Mouse (Mus musculus) midbrain, embryonic 13.5 days (tissue): Measurements from ENCODE around the gene C2cd4d. TPM values are rescaled to one million over a fixed set of nuclear protein-coding genes. Genes with fewer than 3 reads are reported as not detected.
A peak's percentile ranks its signal among the peaks of the same experiment; 100 is the strongest.

ENCODE experiments used
- ATAC-seq: fragments of 200-750 bp; cut with Nextera tagmentation; 2 replicates; pipeline ENCODE4 v1.8.0; 2017; ENCODE audit warnings: mild to moderate bottlenecking, moderate TSS enrichment, moderate library complexity
- H3K27ac ChIP-seq: fragments of 300-500 bp; sonication (generic); 2 replicates; pipeline ENCODE4 v1.5.1; 2015; ENCODE audit warnings: inconsistent platforms, mild to moderate bottlenecking, moderate library complexity
- H3K27me3 ChIP-seq: fragments of 300-500 bp; sonication (generic); 2 replicates; pipeline ENCODE4 v1.6.1; 2015; ENCODE audit warnings: mild to moderate bottlenecking, inconsistent platforms
- H3K36me3 ChIP-seq: fragments of 300-500 bp; sonication (generic); 2 replicates; pipeline ENCODE4 v1.6.1; 2015; ENCODE audit warnings: mild to moderate bottlenecking, inconsistent platforms
- H3K4me1 ChIP-seq: fragments of 300-500 bp; sonication (generic); replicated peaks from 2 replicates; pipeline ENCODE4 v1.6.1; 2015; ENCODE audit warnings: inconsistent platforms
- H3K4me2 ChIP-seq: fragments of 300-500 bp; sonication (generic); replicated peaks from 2 replicates; pipeline ENCODE4 v1.6.1; 2015; ENCODE audit warnings: moderate library complexity, mild to moderate bottlenecking, inconsistent platforms
- H3K4me3 ChIP-seq: fragments of 300-500 bp; sonication (generic); replicated peaks from 2 replicates; pipeline ENCODE4 v1.5.1; 2015; ENCODE audit warnings: mild to moderate bottlenecking, inconsistent platforms
- H3K9ac ChIP-seq: fragments of 300-500 bp; sonication (generic); replicated peaks from 2 replicates; pipeline ENCODE4 v1.6.1; 2015; ENCODE audit warnings: mild to moderate bottlenecking, inconsistent platforms
- H3K9me3 ChIP-seq: fragments of 300-500 bp; sonication (generic); 2 replicates; pipeline ENCODE4 v1.6.1; 2016; ENCODE audit warnings: mild to moderate bottlenecking, inconsistent platforms
- WGBS: fragments of 180-500 bp; shearing (Covaris S2); methylation state at CpG from one replicate; pipeline ENCODE4 v1.1.7; 2015; 5-methylcytosine and 5-hydroxymethylcytosine counted together
- polyA plus RNA-seq: library from polyadenylated mRNA; unstranded; fragments of >200 nt; fragmentation: Nextera tagmentation; extraction: Ambion mirVana; gene quantifications from 2 replicates; pipeline ENCODE4 v1.2.1, GENCODE M21; 2015

The C2cd4d gene
- polyA plus RNA-seq, 1 experiment from 2014 or later = 2.2 TPM

DNA sequence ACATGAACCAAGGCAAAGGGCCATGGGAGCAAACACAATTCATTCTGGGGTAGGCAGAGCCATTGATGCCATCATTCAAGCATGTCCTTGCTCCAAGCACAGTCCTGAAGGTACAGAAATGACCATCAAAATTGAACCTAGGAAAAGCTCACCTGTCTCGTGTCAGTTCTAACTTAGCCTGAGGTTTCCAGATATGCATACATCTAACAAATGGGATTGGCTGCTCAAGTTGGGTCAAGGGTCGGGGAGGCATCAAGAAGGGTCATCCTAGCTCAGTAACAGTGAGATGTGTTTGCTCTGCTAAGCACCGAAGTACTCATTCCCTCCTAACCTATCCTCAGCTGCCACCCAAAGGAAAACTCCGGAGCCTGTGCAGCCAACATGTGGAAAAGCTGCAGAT lies 34.6 kb downstream of the C2cd4d start:
- 87% methylated on average over 4 of the region's 4 CpGs for WGBS
- no peaks in the 10 kb centered on the region for H3K36me3 ChIP-seq
- no peak overlapping the region for H3K27ac ChIP-seq
- peaks cover 20% of the 10 kb centered on the region for H3K4me1 ChIP-seq
- no peak overlapping the region for H3K4me2 ChIP-seq
- no peaks in the 10 kb centered on the region for H3K9me3 ChIP-seq
- ATAC-seq = no peak
- no peak overlapping the region for H3K4me3 ChIP-seq
- H3K27me3 ChIP-seq = peaks cover 22% of the 10 kb centered on the region
- H3K9ac ChIP-seq = no peak overlapping the region

DNA sequence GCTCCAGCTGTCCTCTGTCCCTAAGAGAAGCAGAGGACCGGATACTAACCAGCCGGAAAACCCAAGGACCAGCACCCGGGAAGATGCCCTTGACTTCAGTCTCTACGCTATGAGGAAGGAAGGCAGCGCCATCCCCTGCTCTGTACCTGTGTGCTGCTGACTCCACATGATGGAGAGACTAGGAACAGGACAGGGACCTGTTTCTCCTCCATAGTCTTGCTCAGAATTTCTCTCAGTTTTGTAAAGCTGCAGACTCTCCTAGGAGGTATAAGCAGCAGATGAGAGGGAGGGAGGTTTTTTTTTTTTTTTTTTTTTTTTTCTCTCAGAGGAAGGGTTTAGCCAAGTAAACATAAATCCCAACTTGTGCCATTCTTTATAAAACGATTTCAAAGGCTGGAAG lies 36.0 kb downstream of the C2cd4d start, which contains the start of gene Lingo4:
TSS of gene Lingo4 (plus strand) at position 301 of the 400 bp plus-strand sequence.
- 77% methylated on average over 6 of the region's 6 CpGs for WGBS
- peak within 1 kb of the TSS; percentile 42 for H3K4me3 ChIP-seq
- H3K9ac ChIP-seq = peak within 1 kb of the TSS; percentile 70
- H3K27ac ChIP-seq = no peak within 1 kb of the TSS; the same call in 1 of the 2 replicates
- H3K36me3 ChIP-seq = no peaks in the 10 kb centered on the region
- peaks cover 25% of the 10 kb centered on the region for H3K27me3 ChIP-seq
- peaks cover 20% of the 10 kb centered on the region for H3K4me1 ChIP-seq
- ATAC-seq = no peak
- no peaks in the 10 kb centered on the region for H3K9me3 ChIP-seq
- H3K4me2 ChIP-seq = peak within 1 kb of the TSS; percentile 70

DNA sequence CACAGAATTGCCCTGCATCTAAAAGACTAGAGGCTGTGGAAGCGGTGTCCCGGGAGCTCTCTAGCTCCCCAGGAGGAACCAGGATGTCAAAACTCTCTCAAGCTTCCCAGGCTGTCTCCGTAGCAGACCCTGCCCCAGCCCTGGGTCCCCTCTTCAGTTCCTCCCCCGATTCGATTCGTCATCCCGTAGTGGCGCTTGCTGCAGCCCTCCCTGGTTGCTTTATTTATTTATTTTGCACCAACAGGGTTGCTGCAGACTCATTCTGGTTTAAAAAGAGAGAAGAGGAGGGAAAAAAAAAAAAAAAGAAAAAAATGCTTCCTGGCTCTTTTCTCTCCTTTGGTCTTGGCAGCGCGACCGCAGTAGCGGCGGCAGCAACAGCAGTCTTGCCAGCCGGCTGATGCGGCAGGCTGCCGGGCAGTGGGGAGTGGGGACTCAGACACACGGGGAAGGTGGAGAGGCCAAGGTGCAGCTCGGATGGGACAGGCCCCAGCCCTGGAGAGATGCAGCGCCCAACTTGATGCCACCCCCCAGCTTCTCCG lies 36.8 kb downstream of the C2cd4d start:
- H3K4me3 ChIP-seq = peak overlapping the region; percentile 42
- H3K27ac ChIP-seq = no peak overlapping the region; the same call in 1 of the 2 replicates
- H3K4me2 ChIP-seq = peak overlapping the region; percentile 70
- peaks cover 29% of the 10 kb centered on the region for H3K27me3 ChIP-seq
- peak overlapping the region; percentile 70 for H3K9ac ChIP-seq
- 3% methylated on average over 20 of the region's 20 CpGs for WGBS
- no peaks in the 10 kb centered on the region for H3K9me3 ChIP-seq
- peaks cover 20% of the 10 kb centered on the region for H3K4me1 ChIP-seq
- ATAC-seq = peak; percentile 78
- no peaks in the 10 kb centered on the region for H3K36me3 ChIP-seq

DNA sequence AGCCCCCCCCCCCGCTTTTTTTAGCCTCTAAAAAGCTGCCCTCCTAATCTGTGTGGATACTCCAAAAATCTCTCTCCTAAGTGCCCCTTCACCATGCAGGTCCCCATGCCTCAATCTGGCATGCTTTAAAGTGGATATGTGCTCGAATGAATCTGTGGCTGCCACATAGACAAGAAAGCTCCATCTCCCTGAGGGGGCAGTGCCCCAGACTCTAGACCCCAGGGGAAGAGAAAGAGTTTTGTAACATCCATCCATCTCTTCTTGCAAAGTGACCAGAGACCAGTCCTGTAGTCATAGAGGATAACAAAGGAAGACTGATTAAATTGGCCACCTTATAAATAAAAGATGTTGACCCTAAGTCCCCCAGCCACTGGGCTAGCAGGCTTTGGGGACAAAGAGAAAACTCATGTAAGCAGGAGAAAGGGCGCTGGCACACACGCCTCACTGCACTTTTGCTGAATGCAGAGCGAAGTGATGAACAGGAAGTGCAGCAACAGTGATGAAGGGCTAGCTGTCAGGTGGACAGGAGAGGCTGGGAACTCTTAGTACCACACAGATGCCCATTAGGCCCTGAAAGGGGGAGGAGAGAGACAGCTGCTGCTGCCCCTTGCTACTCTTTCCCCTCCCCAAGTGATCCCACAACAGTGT lies 37.5 kb downstream of the C2cd4d start:
- ATAC-seq = peak; percentile 44; the same call in 1 of the 2 replicates
- peak overlapping the region; percentile 70 for H3K9ac ChIP-seq
- peak overlapping the region; percentile 70 for H3K4me2 ChIP-seq
- H3K27ac ChIP-seq = no peak overlapping the region
- WGBS = 15% methylated on average over 5 of the region's 5 CpGs
- peaks cover 28% of the 10 kb centered on the region for H3K4me1 ChIP-seq
- H3K36me3 ChIP-seq = no peaks in the 10 kb centered on the region
- H3K27me3 ChIP-seq = peaks cover 29% of the 10 kb centered on the region
- peak overlapping the region; percentile 42; the same call in 1 of the 2 replicates for H3K4me3 ChIP-seq
- no peaks in the 10 kb centered on the region for H3K9me3 ChIP-seq

DNA sequence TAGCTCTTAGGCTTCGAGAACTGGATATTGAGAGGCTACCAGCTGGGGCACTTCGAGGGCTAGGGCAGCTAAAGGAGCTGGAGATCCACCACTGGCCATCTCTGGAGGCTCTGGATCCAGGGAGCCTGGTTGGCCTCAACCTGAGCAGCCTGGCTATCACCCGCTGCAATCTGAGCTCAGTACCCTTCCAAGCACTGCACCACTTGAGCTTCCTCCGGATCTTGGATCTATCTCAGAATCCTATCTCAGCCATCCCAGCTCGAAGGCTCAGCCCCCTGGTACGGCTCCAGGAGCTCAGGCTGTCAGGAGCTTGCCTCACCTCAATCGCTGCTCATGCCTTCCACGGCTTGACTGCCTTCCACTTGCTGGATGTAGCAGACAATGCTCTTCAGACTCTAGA lies 40.2 kb downstream of the C2cd4d start:
- H3K36me3 ChIP-seq = no peaks in the 10 kb centered on the region
- WGBS = 79% methylated on average over 8 of the region's 8 CpGs
- no peak overlapping the region for H3K4me2 ChIP-seq
- ATAC-seq = no peak
- no peaks in the 10 kb centered on the region for H3K9me3 ChIP-seq
- no peak overlapping the region for H3K9ac ChIP-seq
- H3K4me1 ChIP-seq = peaks cover 30% of the 10 kb centered on the region
- H3K27ac ChIP-seq = no peak overlapping the region
- H3K27me3 ChIP-seq = peaks cover 23% of the 10 kb centered on the region
- no peak overlapping the region for H3K4me3 ChIP-seq

DNA sequence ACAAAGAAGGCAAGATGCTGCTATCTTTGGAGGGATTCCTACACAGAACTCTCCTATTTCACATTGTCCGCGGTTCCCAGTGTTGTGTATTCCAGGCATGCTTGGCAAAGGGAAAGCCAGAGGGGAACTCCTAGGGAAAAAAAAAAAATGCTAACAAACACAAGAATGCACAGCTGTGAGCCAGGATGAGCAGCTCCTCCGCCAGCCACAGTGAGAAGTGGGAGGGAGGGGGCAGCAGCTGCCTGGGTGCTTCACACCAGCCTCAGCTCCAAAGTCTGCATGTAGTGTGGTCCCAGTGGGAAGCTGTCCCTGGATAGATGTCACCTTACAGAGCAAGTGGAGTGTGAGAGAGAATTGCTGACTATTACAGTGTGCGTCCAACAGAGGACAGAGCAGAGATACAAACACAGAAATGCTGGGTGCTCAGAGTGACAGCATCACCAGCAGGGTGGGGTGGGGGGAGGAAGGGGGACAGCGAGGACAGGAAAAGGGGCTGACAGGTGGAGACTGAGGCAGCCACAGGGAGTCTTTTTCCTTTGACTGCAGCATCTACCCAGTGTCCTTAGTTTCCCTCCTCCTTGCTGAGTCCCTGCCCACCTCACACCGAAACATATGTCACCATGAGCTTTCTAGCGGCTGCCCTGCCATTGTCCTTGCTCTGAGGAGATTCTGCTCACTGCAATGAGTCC lies 42.3 kb downstream of the C2cd4d start:
- peak overlapping the region; percentile 4; the same call in 1 of the 2 replicates for H3K9ac ChIP-seq
- 23% methylated on average over 7 of the region's 7 CpGs for WGBS
- H3K27me3 ChIP-seq = peaks cover 14% of the 10 kb centered on the region
- no peaks in the 10 kb centered on the region for H3K36me3 ChIP-seq
- H3K9me3 ChIP-seq = no peaks in the 10 kb centered on the region
- peaks cover 21% of the 10 kb centered on the region for H3K4me1 ChIP-seq
- no peak overlapping the region for H3K27ac ChIP-seq
- H3K4me3 ChIP-seq = no peak overlapping the region
- H3K4me2 ChIP-seq = no peak overlapping the region
- ATAC-seq = peak; percentile 41; the same call in 1 of the 2 replicates

DNA sequence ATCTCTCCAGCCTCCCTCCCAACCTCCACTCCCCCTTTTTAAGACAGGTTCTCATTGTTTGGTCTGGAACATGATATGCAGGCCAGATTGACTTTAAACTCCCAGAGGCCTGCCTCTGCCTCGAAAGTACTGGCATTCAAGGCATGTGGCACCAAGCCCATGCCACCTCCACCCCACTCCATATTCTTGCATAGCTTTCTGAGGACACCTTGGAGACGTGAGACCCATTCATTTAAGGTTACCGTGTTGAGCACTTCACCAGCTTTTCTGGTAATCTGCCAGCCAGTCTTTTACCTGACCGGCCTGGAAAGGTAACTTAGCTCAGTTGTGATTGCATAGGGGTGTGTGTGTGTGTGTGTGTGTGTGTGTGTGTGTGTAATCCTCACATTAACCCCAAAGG lies 43.3 kb downstream of the C2cd4d start:
- ATAC-seq = no peak
- Histone ChIP-seq H3K4me2 (no peak overlapping the region), H3K9ac (no peak overlapping the region), H3K27me3 (peaks cover 14% of the 10 kb centered on the region), H3K36me3 (no peaks in the 10 kb centered on the region), H3K9me3 (no peaks in the 10 kb centered on the region), H3K4me3 (no peak overlapping the region), H3K4me1 (peaks cover 10% of the 10 kb centered on the region; the same call in 1 of the 2 replicates), H3K27ac (no peak overlapping the region)
- WGBS = 81% methylated on average over 4 of the region's 4 CpGs

DNA sequence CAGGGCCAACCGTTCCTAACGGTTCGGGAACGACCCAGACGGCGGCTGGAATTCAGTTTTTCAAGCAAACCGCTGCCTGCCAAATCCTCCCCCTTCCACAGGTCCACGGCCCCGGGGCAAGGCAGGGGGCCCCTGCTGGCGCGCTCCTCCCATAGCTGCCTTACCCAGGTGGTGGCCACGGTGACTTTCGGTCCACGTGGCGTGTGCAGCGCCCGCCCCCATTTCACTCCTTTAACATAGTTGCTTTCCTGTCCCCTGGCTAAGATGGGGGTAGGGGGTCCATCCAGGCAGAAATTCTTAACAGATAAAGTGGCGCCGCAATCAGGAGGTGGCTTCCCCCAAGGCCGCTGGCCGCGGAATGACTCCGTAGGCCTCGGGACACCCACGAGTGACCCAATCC lies 50.3 kb downstream of the C2cd4d start:
- H3K4me1 ChIP-seq = peaks cover 18% of the 10 kb centered on the region
- no peaks in the 10 kb centered on the region for H3K36me3 ChIP-seq
- H3K4me2 ChIP-seq = peak overlapping the region; percentile 77
- H3K27me3 ChIP-seq = no peaks in the 10 kb centered on the region
- H3K9me3 ChIP-seq = no peaks in the 10 kb centered on the region
- WGBS = 7% methylated on average over 25 of the region's 25 CpGs
- H3K4me3 ChIP-seq = peak overlapping the region; percentile 62
- peak; percentile 71; the same call in 1 of the 2 replicates for ATAC-seq
- H3K9ac ChIP-seq = peak overlapping the region; percentile 77
- H3K27ac ChIP-seq = peak overlapping the region; percentile 81

DNA sequence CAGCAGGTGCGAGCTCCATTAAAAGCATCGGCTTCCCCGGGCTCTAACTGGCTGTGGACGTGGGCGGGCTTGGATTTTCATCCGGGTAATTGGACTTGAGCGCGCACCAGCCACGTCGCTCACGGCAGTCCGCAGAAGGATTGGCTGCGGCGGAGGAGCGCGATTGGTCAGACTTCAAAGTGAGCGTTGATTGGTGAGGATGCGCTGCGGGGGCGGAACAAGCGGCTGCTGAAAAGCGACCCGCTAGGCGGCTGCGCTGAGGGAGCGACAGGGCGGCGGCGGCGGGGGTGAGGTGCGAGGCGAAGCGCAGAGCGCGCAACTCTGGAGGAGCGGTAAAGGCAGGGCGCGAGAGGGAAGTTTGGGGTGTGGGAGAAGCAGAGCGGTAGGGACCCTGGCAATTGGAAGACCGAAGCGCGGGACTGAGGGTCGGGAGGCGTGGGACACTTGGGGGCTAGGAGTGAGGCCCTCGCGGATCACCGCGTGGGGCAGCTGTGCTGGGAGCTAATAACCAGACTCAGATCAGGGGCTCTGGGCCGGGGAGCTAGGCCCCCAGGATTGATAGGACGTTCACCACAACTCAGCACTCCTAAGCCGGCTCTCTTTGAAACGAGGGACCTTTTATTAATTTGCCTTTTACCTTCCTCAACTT lies 50.9 kb downstream of the C2cd4d start, which contains the start of gene Tdrkh:
TSS of gene Tdrkh (plus strand) at position 243 of the 649 bp plus-strand sequence.
- H3K36me3 ChIP-seq = no peaks in the 10 kb centered on the region
- 8% methylated on average over 52 of the region's 52 CpGs for WGBS
- no peaks in the 10 kb centered on the region for H3K9me3 ChIP-seq
- no peaks in the 10 kb centered on the region for H3K27me3 ChIP-seq
- peak within 1 kb of the TSS; percentile 77 for H3K4me2 ChIP-seq
- H3K4me3 ChIP-seq = peak within 1 kb of the TSS; percentile 62
- H3K9ac ChIP-seq = peak within 1 kb of the TSS; percentile 79
- ATAC-seq = peak; percentile 99
- H3K4me1 ChIP-seq = peaks cover 18% of the 10 kb centered on the region
- H3K27ac ChIP-seq = peak within 1 kb of the TSS; percentile 81
